In genomic region chr11:116621258-116621704, GRCm38 (mm10) we compare ENCODE assay signal across 8 mouse cellular contexts. TPM values are rescaled to one million over a fixed set of nuclear protein-coding genes. Genes with fewer than 3 reads are reported as not detected.
DNase-seq lines count a peak whose midpoint lies in the region; ATAC-seq lines count a peak whose summit lies in the region.

No protein-coding gene starts in this region.

- 0 out of 2 replicates have a peak overlapping the region, but pooled peaks have one; percentile 23 for H3K27ac ChIP-seq in forebrain, embryonic 15.5 days (replicated peaks)
- no peak overlapping the region for H3K27ac ChIP-seq in forebrain, embryonic 11.5 days (ENCODE audit: low read depth, low read length)
- H3K27ac ChIP-seq in embryonic facial prominence, embryonic 10.5 days (replicated peaks), result peak overlapping the region; percentile 61
- peak overlapping the region; percentile 79 for H3K27ac ChIP-seq in heart, embryonic 15.5 days

- no peaks in the 10 kb centered on the region for H3K9me3 ChIP-seq in forebrain, embryonic 15.5 days
- H3K9me3 ChIP-seq in forebrain, embryonic 11.5 days (ENCODE audit: control insufficient read depth, low read length), result no peaks in the 10 kb centered on the region
- H3K9me3 ChIP-seq in embryonic facial prominence, embryonic 10.5 days, result no peaks in the 10 kb centered on the region
- H3K9me3 ChIP-seq in heart, embryonic 15.5 days (replicated peaks), result no peaks in the 10 kb centered on the region

- peaks cover 16% of the 10 kb centered on the region for H3K27me3 ChIP-seq in forebrain, embryonic 15.5 days
- H3K27me3 ChIP-seq in forebrain, embryonic 11.5 days (ENCODE audit: control insufficient read depth, insufficient read depth, low read length), result peaks cover 10% of the 10 kb centered on the region; the same call in 1 of the 2 replicates
- H3K27me3 ChIP-seq in embryonic facial prominence, embryonic 10.5 days (replicated peaks; ENCODE audit: low read depth, poor library complexity, severe bottlenecking), result peaks cover 47% of the 10 kb centered on the region
- no peaks in the 10 kb centered on the region for H3K27me3 ChIP-seq in heart, embryonic 15.5 days

- no peak overlapping the region for H3K4me2 ChIP-seq in forebrain, embryonic 15.5 days (replicated peaks)
- no peak overlapping the region for H3K4me2 ChIP-seq in forebrain, embryonic 11.5 days (ENCODE audit: low read depth, low read length, severe bottlenecking)
- H3K4me2 ChIP-seq in heart, embryonic 15.5 days, result peak overlapping the region; percentile 91

- no peak for DNase-seq in forebrain, embryonic 11.5 days (ENCODE audit: low spot score)
- DNase-seq in adrenal gland, adult 2 months, result peak; percentile 97
- peak; percentile 55 for DNase-seq in embryonic facial prominence, embryonic 10.5 days (ENCODE audit: low spot score)
- DNase-seq in kidney, postnatal 14 days, result peak; percentile 81
- DNase-seq in lung, postnatal 14 days, result peak; percentile 88
- DNase-seq in thymus, postnatal 0 days (ENCODE audit: low spot score), result no peak

- peaks cover 29% of the 10 kb centered on the region for H3K4me1 ChIP-seq in forebrain, embryonic 15.5 days
- H3K4me1 ChIP-seq in forebrain, embryonic 11.5 days (replicated peaks; ENCODE audit: control insufficient read depth, insufficient read depth, low read length), result peaks cover 10% of the 10 kb centered on the region; the same call in 1 of the 2 replicates
- peaks cover 78% of the 10 kb centered on the region for H3K4me1 ChIP-seq in embryonic facial prominence, embryonic 10.5 days
- H3K4me1 ChIP-seq in heart, embryonic 15.5 days (replicated peaks), result peaks cover 85% of the 10 kb centered on the region

- WGBS in forebrain, embryonic 15.5 days, result 49% methylated on average over 6 of the region's 6 CpGs
- WGBS in forebrain, embryonic 11.5 days, result 61% methylated on average over 6 of the region's 6 CpGs
- 43% methylated on average over 6 of the region's 6 CpGs for WGBS in embryonic facial prominence, embryonic 10.5 days
- WGBS in heart, embryonic 15.5 days, result 8% methylated on average over 6 of the region's 6 CpGs

- H3K36me3 ChIP-seq in forebrain, embryonic 15.5 days, result no peaks in the 10 kb centered on the region
- H3K36me3 ChIP-seq in forebrain, embryonic 11.5 days (ENCODE audit: control insufficient read depth, insufficient read depth, low read length), result no peaks in the 10 kb centered on the region
- H3K36me3 ChIP-seq in embryonic facial prominence, embryonic 10.5 days (replicated peaks), result no peaks in the 10 kb centered on the region
- H3K36me3 ChIP-seq in heart, embryonic 15.5 days, result no peaks in the 10 kb centered on the region

- H3K4me3 ChIP-seq in forebrain, embryonic 15.5 days, result no peak overlapping the region
- no peak overlapping the region for H3K4me3 ChIP-seq in forebrain, embryonic 11.5 days (ENCODE audit: low read depth, low read length)
- H3K4me3 ChIP-seq in embryonic facial prominence, embryonic 10.5 days, result peak overlapping the region; percentile 12
- peak overlapping the region; percentile 7; the same call in 1 of the 2 replicates for H3K4me3 ChIP-seq in heart, embryonic 15.5 days

- no peak overlapping the region for H3K9ac ChIP-seq in forebrain, embryonic 15.5 days (replicated peaks)
- H3K9ac ChIP-seq in forebrain, embryonic 11.5 days (ENCODE audit: low read length), result no peak overlapping the region
- H3K9ac ChIP-seq in heart, embryonic 15.5 days, result peak overlapping the region; percentile 6

- peak; percentile 29; the same call in 1 of the 2 replicates for ATAC-seq in forebrain, embryonic 15.5 days (replicated peaks)
- no peak for ATAC-seq in forebrain, embryonic 11.5 days (replicated peaks; ENCODE audit: low FRiP score)
- ATAC-seq in heart, embryonic 15.5 days (replicated peaks; ENCODE audit: insufficient number of reproducible peaks, insufficient read depth, low FRiP score, low read depth), result peak; percentile 33

RNA-seq across cellular contexts. Expression of gene Rhbdf2, which starts 5.5 kb away (rescaled TPM):
- polyA plus RNA-seq in forebrain, embryonic 15.5 days (2015; fragmentation: Nextera tagmentation; extraction: Ambion mirVana), result 1.3 and 1.4 TPM in 2 replicates
- polyA plus RNA-seq in forebrain, embryonic 11.5 days (2014; fragmentation: Nextera tagmentation; extraction: Ambion mirVana), result 2.5 and 2.7 TPM in 2 replicates
- total RNA-seq in adrenal gland, adult 2 months (2021), result 10 to 100 TPM in 1 of 2 experiments, 1 to 10 TPM in 1; 8.2 to 22.7 TPM
- 41.1 and 56.8 TPM in 2 replicates for polyA plus RNA-seq in adrenal gland, adult 2 months (2012; rRNA removed)
- polyA plus RNA-seq in embryonic facial prominence, embryonic 10.5 days (2016; fragmentation: Nextera tagmentation; extraction: Ambion mirVana), result 5.5 and 6.1 TPM in 2 replicates
- 6.7 and 10.4 TPM in 2 replicates for polyA plus RNA-seq in heart, embryonic 15.5 days (2015; fragmentation: Nextera tagmentation; extraction: Ambion mirVana)
- polyA plus RNA-seq in thymus, postnatal 0 days (2015; fragmentation: Nextera tagmentation; extraction: Ambion mirVana), result 8.8 and 11.2 TPM in 2 replicates

RNA-seq across cellular contexts. Expression of gene Prcd, which starts 32.1 kb away (rescaled TPM):
- polyA plus RNA-seq in forebrain, embryonic 15.5 days (2015; fragmentation: Nextera tagmentation; extraction: Ambion mirVana), result 2.0 and 2.4 TPM in 2 replicates
- 0.23 and 0.67 TPM in 2 replicates for polyA plus RNA-seq in forebrain, embryonic 11.5 days (2014; fragmentation: Nextera tagmentation; extraction: Ambion mirVana)
- 10 to 100 TPM; 10.2 to 14.2 TPM for total RNA-seq in adrenal gland, adult 2 months (2021)
- 13.0 and 14.1 TPM in 2 replicates for polyA plus RNA-seq in adrenal gland, adult 2 months (2012; rRNA removed)
- polyA plus RNA-seq in embryonic facial prominence, embryonic 10.5 days (2016; fragmentation: Nextera tagmentation; extraction: Ambion mirVana), result 0.76 and 1.2 TPM in 2 replicates
- 1.3 and 1.4 TPM in 2 replicates for polyA plus RNA-seq in heart, embryonic 15.5 days (2015; fragmentation: Nextera tagmentation; extraction: Ambion mirVana)
- polyA plus RNA-seq in thymus, postnatal 0 days (2015; fragmentation: Nextera tagmentation; extraction: Ambion mirVana), result 0.27 and 0.57 TPM in 2 replicates

RNA-seq across cellular contexts. Expression of gene Cygb, which starts 32.8 kb away (rescaled TPM):
- polyA plus RNA-seq in forebrain, embryonic 15.5 days (2015; fragmentation: Nextera tagmentation; extraction: Ambion mirVana), result 15.8 and 16.4 TPM in 2 replicates
- 1.7 TPM in 2 replicates for polyA plus RNA-seq in forebrain, embryonic 11.5 days (2014; fragmentation: Nextera tagmentation; extraction: Ambion mirVana)
- total RNA-seq in adrenal gland, adult 2 months (2021), result 10 to 100 TPM; 24.8 to 46.8 TPM
- polyA plus RNA-seq in adrenal gland, adult 2 months (2012; rRNA removed), result 54.3 and 62.4 TPM in 2 replicates
- polyA plus RNA-seq in embryonic facial prominence, embryonic 10.5 days (2016; fragmentation: Nextera tagmentation; extraction: Ambion mirVana), result 5.0 and 5.7 TPM in 2 replicates
- polyA plus RNA-seq in heart, embryonic 15.5 days (2015; fragmentation: Nextera tagmentation; extraction: Ambion mirVana), result 9.1 and 11.6 TPM in 2 replicates
- polyA plus RNA-seq in thymus, postnatal 0 days (2015; fragmentation: Nextera tagmentation; extraction: Ambion mirVana), result 7.9 and 8.1 TPM in 2 replicates

RNA-seq across cellular contexts. Expression of gene Aanat, which starts 35.0 kb away (rescaled TPM):
- 0.15 TPM in 1 of 2 replicates, not detected in the other for polyA plus RNA-seq in forebrain, embryonic 15.5 days (2015; fragmentation: Nextera tagmentation; extraction: Ambion mirVana)
- not detected in 2 replicates for polyA plus RNA-seq in forebrain, embryonic 11.5 days (2014; fragmentation: Nextera tagmentation; extraction: Ambion mirVana)
- not detected for total RNA-seq in adrenal gland, adult 2 months (2021)
- polyA plus RNA-seq in adrenal gland, adult 2 months (2012; rRNA removed), result 0.40 TPM in 1 of 2 replicates, not detected in the other
- not detected in 2 replicates for polyA plus RNA-seq in embryonic facial prominence, embryonic 10.5 days (2016; fragmentation: Nextera tagmentation; extraction: Ambion mirVana)
- polyA plus RNA-seq in heart, embryonic 15.5 days (2015; fragmentation: Nextera tagmentation; extraction: Ambion mirVana), result not detected in 2 replicates
- not detected in 2 replicates for polyA plus RNA-seq in thymus, postnatal 0 days (2015; fragmentation: Nextera tagmentation; extraction: Ambion mirVana)

RNA-seq across cellular contexts. Expression of gene Ube2o, which starts 40.0 kb away (rescaled TPM):
- 22.4 and 27.3 TPM in 2 replicates for polyA plus RNA-seq in forebrain, embryonic 15.5 days (2015; fragmentation: Nextera tagmentation; extraction: Ambion mirVana)
- 23.5 and 25.9 TPM in 2 replicates for polyA plus RNA-seq in forebrain, embryonic 11.5 days (2014; fragmentation: Nextera tagmentation; extraction: Ambion mirVana)
- total RNA-seq in adrenal gland, adult 2 months (2021), result 10 to 100 TPM; 24.9 to 26.7 TPM
- 21.8 and 24.6 TPM in 2 replicates for polyA plus RNA-seq in adrenal gland, adult 2 months (2012; rRNA removed)
- polyA plus RNA-seq in embryonic facial prominence, embryonic 10.5 days (2016; fragmentation: Nextera tagmentation; extraction: Ambion mirVana), result 12.0 and 12.4 TPM in 2 replicates
- polyA plus RNA-seq in heart, embryonic 15.5 days (2015; fragmentation: Nextera tagmentation; extraction: Ambion mirVana), result 14.4 and 20.7 TPM in 2 replicates
- 6.4 and 6.8 TPM in 2 replicates for polyA plus RNA-seq in thymus, postnatal 0 days (2015; fragmentation: Nextera tagmentation; extraction: Ambion mirVana)

Comparison
In these comparisons a context has a peak if more than half of its experiments do, and no peak if none do; other contexts are left out.
1. H3K4me3 ChIP-seq: peak in embryonic facial prominence, embryonic 10.5 days (single experiment) and heart, embryonic 15.5 days (single experiment); none in forebrain, embryonic 15.5 days (single experiment) and forebrain, embryonic 11.5 days (single experiment).
2. DNase-seq: peak in adrenal gland, adult 2 months (single experiment), embryonic facial prominence, embryonic 10.5 days (single experiment), kidney, postnatal 14 days (single experiment) and lung, postnatal 14 days (single experiment); none in forebrain, embryonic 11.5 days (single experiment) and thymus, postnatal 0 days (single experiment).